Mouse (Mus musculus) stomach, embryonic 15.5 days (tissue): Measurements from ENCODE around the gene Copg1. TPM values are rescaled to one million over a fixed set of nuclear protein-coding genes. Genes with fewer than 3 reads are reported as not detected.
"Not testable (repeated sequence)": the region's sequence is repeated elsewhere in the genome, so short reads cannot be mapped to it uniquely, and the experiment has no call there.

Experiments
- ATAC-seq: fragments of 200-750 bp; cut with Nextera tagmentation; 2 replicates; pipeline ENCODE4 v1.8.0; 2017; ENCODE audit warnings: low read depth, moderate number of reproducible peaks, moderate TSS enrichment; ENCODE audit not compliant: insufficient read depth, low FRiP score
- H3K27ac ChIP-seq: fragments of 300-500 bp; sonication (generic); 2 replicates; pipeline ENCODE4 v1.5.1; 2015; ENCODE audit warnings: mild to moderate bottlenecking, inconsistent platforms
- H3K27me3 ChIP-seq: fragments of 300-500 bp; sonication (generic); replicated peaks from 2 replicates; pipeline ENCODE4 v1.6.1; 2015; ENCODE audit warnings: inconsistent platforms
- H3K36me3 ChIP-seq: fragments of 300-500 bp; sonication (generic); 2 replicates; pipeline ENCODE4 v1.6.1; 2015; ENCODE audit warnings: inconsistent platforms
- H3K4me1 ChIP-seq: fragments of 300-500 bp; sonication (generic); 2 replicates; pipeline ENCODE4 v1.6.1; 2015; ENCODE audit warnings: inconsistent platforms
- H3K4me2 ChIP-seq: fragments of 300-500 bp; sonication (generic); 2 replicates; pipeline ENCODE4 v1.6.1; 2015; ENCODE audit warnings: mild to moderate bottlenecking, inconsistent platforms
- H3K4me3 ChIP-seq: fragments of 300-500 bp; sonication (generic); replicated peaks from 2 replicates; pipeline ENCODE4 v1.5.1; 2015; ENCODE audit warnings: inconsistent platforms
- H3K9ac ChIP-seq: fragments of 300-500 bp; sonication (generic); 2 replicates; pipeline ENCODE4 v1.6.1; 2015; ENCODE audit warnings: inconsistent platforms
- H3K9me3 ChIP-seq: fragments of 300-500 bp; sonication (generic); 2 replicates; pipeline ENCODE4 v1.6.1; 2016; ENCODE audit warnings: inconsistent platforms
- WGBS: fragments of 180-500 bp; shearing (Covaris S2); methylation state at CpG from one replicate; pipeline ENCODE4 v1.1.7; 2015; 5-methylcytosine and 5-hydroxymethylcytosine counted together
- polyA plus RNA-seq: library from polyadenylated mRNA; unstranded; fragments of >200 nt; fragmentation: Nextera tagmentation; extraction: Ambion mirVana; gene quantifications from 2 replicates; pipeline ENCODE4 v1.2.1, GENCODE M21; 2015

The Copg1 gene
- polyA plus RNA-seq, 1 experiment from 2014 or later: 157 TPM

DNA sequence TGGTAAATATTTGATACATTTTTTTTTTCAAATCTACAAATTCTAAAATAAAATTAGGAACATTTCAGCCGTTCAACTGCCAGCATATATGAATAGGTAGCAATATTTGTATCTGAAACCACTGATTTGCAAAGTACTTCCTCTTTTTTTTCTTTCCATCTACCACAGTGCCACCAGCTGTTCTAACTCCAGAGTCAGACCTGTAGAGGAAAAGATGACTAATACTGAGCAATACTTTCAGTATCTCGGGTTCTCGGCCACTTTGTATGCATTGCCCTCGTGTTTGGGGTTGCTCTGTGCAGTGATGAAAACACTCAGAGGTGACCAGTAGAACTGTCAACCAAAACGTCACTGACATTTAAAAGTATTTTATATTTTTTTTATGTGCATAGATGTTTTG, 28.3 kb downstream of the Copg1 start:
- no peak overlapping the region for H3K27ac ChIP-seq

DNA sequence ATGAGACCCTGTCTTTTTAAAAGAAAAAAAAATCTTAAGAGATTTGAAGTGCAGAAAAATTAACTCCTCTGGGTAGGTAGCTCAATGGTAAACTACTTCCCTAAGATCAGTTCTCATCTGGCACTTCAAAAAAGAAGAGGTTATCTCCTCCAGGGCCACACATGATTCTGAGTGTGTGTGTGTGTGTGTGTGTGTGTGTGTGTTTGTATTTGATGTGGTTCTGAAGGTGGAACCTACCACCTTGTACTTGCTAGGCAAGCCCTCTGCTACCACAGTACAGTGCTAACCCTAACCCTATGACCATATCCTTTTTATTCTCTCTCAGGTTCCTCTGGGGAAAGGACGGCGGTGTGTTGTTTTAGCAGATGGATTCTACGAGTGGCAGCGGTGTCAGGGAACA, 33.6 kb downstream of the Copg1 start:
- Histone ChIP-seq H3K36me3 (peaks cover 17% of the 10 kb centered on the region), H3K4me3 (no peak overlapping the region), H3K4me1 (no peaks in the 10 kb centered on the region), H3K9ac (no peak overlapping the region), H3K27ac (no peak overlapping the region), H3K9me3 (no peaks in the 10 kb centered on the region), H3K4me2 (no peak overlapping the region), H3K27me3 (no peaks in the 10 kb centered on the region)
- WGBS: 88% methylated on average over 4 of the region's 4 CpGs
- ATAC-seq: no peak

More for the DNA sequence above, 28.3 kb downstream of the Copg1 start:
- no peak for ATAC-seq
- no peaks in the 10 kb centered on the region for H3K9me3 ChIP-seq
- no peak overlapping the region for H3K4me3 ChIP-seq
- H3K27me3 ChIP-seq: no peaks in the 10 kb centered on the region
- WGBS: 56% methylated on average over 5 of the region's 5 CpGs
- H3K9ac ChIP-seq: no peak overlapping the region
- H3K4me2 ChIP-seq: no peak overlapping the region
- H3K4me1 ChIP-seq: peaks cover 11% of the 10 kb centered on the region; the same call in 1 of the 2 replicates
- peaks cover 25% of the 10 kb centered on the region for H3K36me3 ChIP-seq

DNA sequence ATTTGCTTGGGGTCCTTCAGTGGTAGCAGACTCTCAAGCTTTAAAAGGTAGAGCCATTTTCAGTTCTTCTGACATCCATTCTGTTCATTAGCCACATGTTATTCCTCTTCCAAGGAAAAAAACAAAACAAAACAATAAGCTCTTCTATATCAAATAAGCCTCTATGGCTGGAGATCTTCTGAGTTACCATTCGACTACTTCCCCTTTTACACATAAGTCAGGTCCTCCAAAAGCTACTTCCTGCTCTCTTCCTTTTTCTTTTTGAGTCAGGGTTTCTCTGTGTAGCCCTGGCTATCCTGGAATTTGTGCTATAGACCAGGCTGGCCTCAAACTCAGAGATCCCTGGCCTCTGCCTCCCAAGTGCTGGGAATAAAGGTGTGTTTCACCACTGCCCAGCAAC, 36.0 kb downstream of the Copg1 start:
- Histone ChIP-seq H3K27me3 (no peaks in the 10 kb centered on the region), H3K4me3 (no peak overlapping the region), H3K9me3 (no peaks in the 10 kb centered on the region), H3K27ac (no peak overlapping the region), H3K4me2 (no peak overlapping the region), H3K9ac (no peak overlapping the region), H3K36me3 (peaks cover 4% of the 10 kb centered on the region), H3K4me1 (no peaks in the 10 kb centered on the region)
- ATAC-seq: no peak
- WGBS: 80% methylated on average over 1 of the region's 1 CpGs

DNA sequence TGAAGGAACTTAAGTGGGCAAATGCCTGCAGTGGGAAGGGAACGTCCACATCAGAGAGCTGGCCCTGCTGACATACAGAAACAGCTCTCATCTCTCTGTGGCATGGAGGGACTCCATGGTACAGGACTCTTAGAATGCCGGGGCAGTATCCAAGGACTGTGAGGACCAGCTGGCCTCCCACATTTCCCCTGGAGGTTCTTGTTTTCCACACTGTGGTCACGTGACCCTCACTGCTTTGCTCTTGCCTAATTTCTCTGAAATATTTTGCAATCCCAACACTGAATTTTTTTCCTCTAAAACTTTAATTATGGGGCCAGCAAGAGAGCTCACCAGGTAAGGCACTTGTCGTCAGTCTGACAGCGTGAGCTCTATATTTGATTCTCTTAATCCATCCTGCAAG, 47.4 kb downstream of the Copg1 start:
- no peak for ATAC-seq
- 77% methylated on average over 5 of the region's 5 CpGs for WGBS
- Histone ChIP-seq H3K9me3 (no peaks in the 10 kb centered on the region), H3K4me2 (no peak overlapping the region), H3K4me3 (no peak overlapping the region), H3K9ac (no peak overlapping the region), H3K36me3 (peaks cover 33% of the 10 kb centered on the region), H3K27ac (no peak overlapping the region), H3K4me1 (no peaks in the 10 kb centered on the region), H3K27me3 (no peaks in the 10 kb centered on the region)

DNA sequence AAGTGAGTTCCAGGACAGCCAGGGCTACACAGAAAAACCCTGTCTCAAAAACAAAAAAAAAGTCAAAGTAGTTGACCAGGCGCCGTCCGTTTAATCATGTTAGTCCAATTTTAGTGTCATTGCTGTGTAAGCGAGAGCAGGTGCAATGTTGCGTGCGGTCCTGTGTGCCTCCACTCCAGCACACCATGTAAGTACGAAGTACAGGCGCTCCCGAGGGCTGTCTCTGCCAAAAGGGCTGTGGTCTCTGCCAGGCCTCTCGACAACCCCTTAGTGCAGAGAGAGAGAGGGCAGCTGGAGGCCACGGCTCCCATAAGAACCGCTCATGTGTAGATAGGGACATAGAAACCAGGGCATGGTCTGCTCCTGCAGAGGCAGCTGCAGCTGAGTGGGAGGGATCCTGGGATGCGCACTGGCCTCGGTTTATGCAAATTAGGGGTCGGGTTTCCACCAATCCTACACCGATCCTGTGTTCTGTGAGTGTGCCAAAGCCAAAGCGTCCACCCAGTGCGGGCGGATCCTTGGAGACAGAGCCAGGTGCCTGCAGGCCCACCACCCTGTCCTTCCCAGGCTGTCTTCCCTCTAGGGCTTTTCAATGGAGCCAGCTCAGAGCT, 49.7 kb downstream of the Copg1 start:
- no peak overlapping the region for H3K27ac ChIP-seq
- no peak overlapping the region for H3K4me2 ChIP-seq
- 43% methylated on average over 19 of the region's 19 CpGs for WGBS

DNA sequence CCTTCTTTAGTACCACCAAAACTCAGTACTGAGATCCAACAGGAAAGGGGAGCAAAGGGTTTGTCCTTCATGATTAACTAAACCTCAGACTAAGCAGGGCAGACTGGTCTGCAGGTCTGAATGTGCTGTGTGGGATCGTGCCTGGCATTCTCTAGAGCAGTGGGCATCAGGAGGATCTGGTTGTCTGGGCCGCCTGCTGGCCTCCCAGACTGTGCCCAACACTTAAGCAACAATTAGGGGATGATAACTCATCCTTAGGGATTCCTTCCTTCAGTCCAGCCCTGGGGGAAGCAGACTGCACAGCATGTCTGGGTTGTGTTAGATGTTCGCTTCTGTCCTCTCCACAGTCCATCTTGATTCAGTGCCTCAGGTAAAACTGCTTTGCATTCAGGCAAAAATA, 51.3 kb downstream of the Copg1 start:
- no peaks in the 10 kb centered on the region for H3K27me3 ChIP-seq
- no peak for ATAC-seq
- no peak overlapping the region for H3K9ac ChIP-seq
- 88% methylated on average over 3 of the region's 3 CpGs for WGBS
- H3K27ac ChIP-seq: no peak overlapping the region
- no peaks in the 10 kb centered on the region for H3K4me1 ChIP-seq
- H3K4me3 ChIP-seq: no peak overlapping the region
- no peaks in the 10 kb centered on the region for H3K9me3 ChIP-seq
- peaks cover 15% of the 10 kb centered on the region for H3K36me3 ChIP-seq
- no peak overlapping the region for H3K4me2 ChIP-seq

More for the DNA sequence above, 49.7 kb downstream of the Copg1 start:
- Histone ChIP-seq H3K27me3 (no peaks in the 10 kb centered on the region), H3K4me3 (no peak overlapping the region), H3K9me3 (no peaks in the 10 kb centered on the region), H3K4me1 (no peaks in the 10 kb centered on the region), H3K9ac (no peak overlapping the region), H3K36me3 (peaks cover 22% of the 10 kb centered on the region)
- ATAC-seq: peak; percentile 91

DNA sequence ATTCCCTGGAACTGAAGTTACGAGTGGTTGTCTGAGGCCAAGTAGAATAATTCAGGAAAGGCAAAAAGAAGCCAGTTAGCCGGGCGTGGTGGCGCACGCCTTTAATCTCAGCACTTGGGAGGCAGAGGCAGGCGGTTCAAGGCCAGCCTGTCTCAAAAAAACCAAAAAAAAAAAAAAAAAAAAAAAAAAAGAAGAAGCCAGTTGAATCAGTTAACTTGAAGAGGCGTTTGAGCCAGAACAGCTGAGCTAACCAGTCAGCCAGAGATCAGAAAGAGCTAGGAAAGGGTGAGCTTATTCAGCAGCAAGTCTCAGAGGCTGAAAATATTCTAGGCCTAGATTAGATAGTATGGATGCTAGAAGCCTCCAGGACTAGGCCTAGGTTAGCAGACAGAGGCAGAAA, 54.6 kb downstream of the Copg1 start:
- H3K36me3 ChIP-seq: no peaks in the 10 kb centered on the region
- no peaks in the 10 kb centered on the region for H3K4me1 ChIP-seq
- no peaks in the 10 kb centered on the region for H3K27me3 ChIP-seq
- no peak for ATAC-seq
- no peak overlapping the region for H3K4me3 ChIP-seq
- no peak overlapping the region for H3K4me2 ChIP-seq
- no peak overlapping the region for H3K27ac ChIP-seq
- no peaks in the 10 kb centered on the region for H3K9me3 ChIP-seq
- WGBS: 83% methylated on average over 7 of the region's 7 CpGs
- H3K9ac ChIP-seq: no peak overlapping the region

DNA sequence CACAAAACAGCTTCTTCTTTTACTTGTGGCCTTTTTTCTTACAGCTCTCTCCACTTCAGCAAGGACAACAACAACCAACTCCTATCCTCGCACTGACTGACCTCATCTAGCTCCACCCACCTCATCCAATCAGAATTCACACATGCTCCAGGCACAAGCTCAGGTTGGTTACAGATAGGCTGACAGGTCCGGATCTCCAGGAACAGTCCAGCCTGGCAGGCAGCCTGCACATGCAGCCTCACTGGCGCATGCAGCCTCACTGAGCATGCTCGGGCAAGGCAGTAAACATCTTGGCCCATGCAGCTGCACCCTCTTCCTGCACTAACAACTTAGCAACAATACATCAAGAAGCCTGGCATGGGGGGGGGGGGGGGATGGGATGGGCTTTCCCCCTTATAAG, 74.8 kb downstream of the Copg1 start:
- H3K36me3 ChIP-seq, H3K27ac ChIP-seq, H3K4me3 ChIP-seq, H3K9ac ChIP-seq, H3K9me3 ChIP-seq, H3K27me3 ChIP-seq, H3K4me2 ChIP-seq, ATAC-seq, H3K4me1 ChIP-seq: not testable (repeated sequence)
- 55% methylated on average over 4 of the region's 4 CpGs for WGBS

Other genes starting within 250 kb of the Copg1 start
- gene Aplf, start 215.6 kb upstream of the Copg1 start, polyA plus RNA-seq: 15.6 and 16.7 TPM in 2 replicates
- gene Efcc1, start 156.9 kb upstream of the Copg1 start, polyA plus RNA-seq: 1.5 and 1.8 TPM in 2 replicates
- 1.7 and 2.4 TPM in 2 replicates for gene Gp9, start 109.7 kb upstream of the Copg1 start, polyA plus RNA-seq
- gene Rab43, start 75.7 kb upstream of the Copg1 start, polyA plus RNA-seq: 11.9 and 12.4 TPM in 2 replicates
- 4.2 and 4.7 TPM in 2 replicates for gene Gm45140, start 52.0 kb upstream of the Copg1 start, polyA plus RNA-seq
- 39.0 and 53.4 TPM in 2 replicates for gene Isy1, start 49.0 kb upstream of the Copg1 start, polyA plus RNA-seq
- gene Cnbp, start 36.7 kb upstream of the Copg1 start, polyA plus RNA-seq: 975 and 1,053 TPM in 2 replicates
- gene Hmces, start 26.1 kb downstream of the Copg1 start, polyA plus RNA-seq: 40.6 and 42.8 TPM in 2 replicates
- gene H1fx, start 93.8 kb downstream of the Copg1 start, polyA plus RNA-seq: 37.2 and 39.2 TPM in 2 replicates
- 212 and 228 TPM in 2 replicates for gene Rab7, start 157.5 kb downstream of the Copg1 start, polyA plus RNA-seq
- 387 and 458 TPM in 2 replicates for gene Rpn1, start 196.7 kb downstream of the Copg1 start, polyA plus RNA-seq